Mouse (Mus musculus) CH12.LX (cell line): Measurements from ENCODE around the gene Tmem53. TPM values are rescaled to one million over a fixed set of nuclear protein-coding genes. Genes with fewer than 3 reads are reported as not detected.

Experiments used
- DNase-seq: peaks from one replicate; pipeline ENCODE4 v3.0.0-alpha.2; 2013; ENCODE audit errors: extremely low read depth
- H3K27ac ChIP-seq: 2 replicates; pipeline ENCODE4 v1.5.1; 2012; ENCODE audit warnings: low read depth, mild to moderate bottlenecking, control low read depth, moderate library complexity; ENCODE audit not compliant: insufficient read depth
- H3K27me3 ChIP-seq: replicated peaks from 2 replicates; pipeline ENCODE3; 2012; ENCODE audit warnings: inconsistent platforms
- H3K36me3 ChIP-seq, 2 experiments: replicated peaks in 1 of 2; 2 replicates each; pipeline versions ENCODE3 to v1.6.1; 2012; ENCODE audit warnings: inconsistent platforms in 1 of 2, low read length in 1 of 2, mild to moderate bottlenecking in 1 of 2, mixed read lengths in 1 of 2, moderate library complexity in 1 of 2; ENCODE audit not compliant: control insufficient read depth in 1 of 2, insufficient read depth in 1 of 2
- H3K4me1 ChIP-seq, 2 experiments: 2 replicates each; pipeline ENCODE4 v1.6.1; 2012; ENCODE audit warnings: inconsistent platforms in 1 of 2, moderate library complexity in 1 of 2; ENCODE audit not compliant: insufficient read depth in 2 of 2, control insufficient read depth in 1 of 2
- H3K4me2 ChIP-seq: 2 replicates; pipeline ENCODE4 v1.6.1; 2012; ENCODE audit warnings: low read depth, mild to moderate bottlenecking, control low read depth; ENCODE audit not compliant: poor library complexity, insufficient read depth, severe bottlenecking
- H3K4me3 ChIP-seq, 3 experiments: fragments of 150-350 bp in 1 of 3; sonication (generic) in 1 of 3; replicated peaks in 1 of 3; 2 replicates each; pipeline versions ENCODE3 to v1.5.1; 2011 to 2012; ENCODE audit warnings: low read depth in 2 of 3, low read length in 2 of 3, mild to moderate bottlenecking in 2 of 3, moderate library complexity in 2 of 3, control low read depth in 1 of 3, improper control_type of control experiment in 1 of 3, inconsistent platforms in 1 of 3, mixed read lengths in 1 of 3; ENCODE audit not compliant: poor library complexity in 1 of 3
- H3K79me2 ChIP-seq: replicated peaks from 2 replicates; pipeline ENCODE4 v1.6.1; 2012; ENCODE audit warnings: mild to moderate bottlenecking, moderate library complexity; ENCODE audit not compliant: control insufficient read depth, poor library complexity, insufficient read depth, severe bottlenecking; ENCODE audit errors: extremely low read depth
- H3K9ac ChIP-seq: 2 replicates; pipeline ENCODE4 v1.6.1; 2012; ENCODE audit warnings: low read depth, mild to moderate bottlenecking, control low read depth, moderate library complexity; ENCODE audit not compliant: insufficient read depth
- H3K9me3 ChIP-seq: replicated peaks from 2 replicates; pipeline ENCODE3; 2012; ENCODE audit warnings: low read length, inconsistent platforms, mixed read lengths
- BHLHE40 ChIP-seq: IDR thresholded peaks from 2 replicates; pipeline ENCODE4 v1.6.1; 2011; ENCODE audit warnings: mild to moderate bottlenecking, low read depth, low read length, improper control_type of control experiment
- E2F4 ChIP-seq: IDR thresholded peaks from 2 replicates; pipeline ENCODE4 v1.6.1; 2011; ENCODE audit warnings: low read depth, low read length, improper control_type of control experiment; ENCODE audit not compliant: insufficient replicate concordance
- EP300 ChIP-seq: IDR thresholded peaks from 2 replicates; pipeline ENCODE4 v1.6.1; 2011; ENCODE audit warnings: low read length, improper control_type of control experiment
- ETS1 ChIP-seq: conservative IDR thresholded peaks from 2 replicates; pipeline ENCODE4 v1.6.1; 2012; ENCODE audit warnings: low read depth, mild to moderate bottlenecking, inconsistent platforms, low read length, improper control_type of control experiment, moderate library complexity
- GABPA ChIP-seq: IDR thresholded peaks from 2 replicates; pipeline ENCODE4 v1.6.1; 2012; ENCODE audit warnings: low read depth, low read length, improper control_type of control experiment, inconsistent platforms; ENCODE audit not compliant: insufficient replicate concordance
- IRF4 ChIP-seq: IDR thresholded peaks from 2 replicates; pipeline ENCODE4 v1.6.1; 2014; ENCODE audit warnings: low read depth, mild to moderate bottlenecking, inconsistent platforms, low read length, improper control_type of control experiment
- JUN ChIP-seq: IDR thresholded peaks from 2 replicates; pipeline ENCODE4 v1.6.1; 2011; ENCODE audit warnings: low read depth, mild to moderate bottlenecking, low read length, improper control_type of control experiment, moderate library complexity; ENCODE audit not compliant: insufficient read depth
- JUND ChIP-seq: conservative IDR thresholded peaks from 2 replicates; pipeline ENCODE4 v1.6.1; 2011; ENCODE audit warnings: low read depth, low read length, improper control_type of control experiment
- KAT2A ChIP-seq: IDR thresholded peaks from 2 replicates; pipeline ENCODE4 v1.6.1; 2012; ENCODE audit warnings: low read length, improper control_type of control experiment, inconsistent platforms; ENCODE audit not compliant: insufficient replicate concordance
- MEF2A ChIP-seq: IDR thresholded peaks from 2 replicates; pipeline ENCODE4 v1.6.1; 2014; ENCODE audit warnings: low read depth, mild to moderate bottlenecking, inconsistent platforms, low read length, improper control_type of control experiment, borderline replicate concordance
- NRF1 ChIP-seq: IDR thresholded peaks from 2 replicates; pipeline ENCODE4 v1.6.1; 2014; ENCODE audit warnings: low read depth, mild to moderate bottlenecking, inconsistent platforms, low read length, improper control_type of control experiment, moderate library complexity
- SIN3A ChIP-seq: IDR thresholded peaks from 2 replicates; pipeline ENCODE4 v1.6.1; 2012; ENCODE audit warnings: low read length, improper control_type of control experiment, inconsistent platforms
- SMC3 ChIP-seq: IDR thresholded peaks from 2 replicates; pipeline ENCODE4 v1.6.1; 2011; ENCODE audit warnings: low read depth, low read length, improper control_type of control experiment
- TBP ChIP-seq: conservative IDR thresholded peaks from 2 replicates; pipeline ENCODE4 v1.6.1; 2011; ENCODE audit warnings: low read depth, low read length, improper control_type of control experiment
- TCF12 ChIP-seq: IDR thresholded peaks from 2 replicates; pipeline ENCODE4 v1.6.1; 2014; ENCODE audit warnings: low read depth, mild to moderate bottlenecking, inconsistent platforms, low read length, improper control_type of control experiment
- UBTF ChIP-seq: IDR thresholded peaks from 2 replicates; pipeline ENCODE4 v1.6.1; 2012; ENCODE audit warnings: low read depth, mild to moderate bottlenecking, inconsistent platforms, low read length, improper control_type of control experiment, moderate library complexity
- ZNF384 ChIP-seq: IDR thresholded peaks from 2 replicates; pipeline ENCODE4 v1.6.1; 2012; ENCODE audit warnings: low read depth, low read length, improper control_type of control experiment, inconsistent platforms
- dilution Hi-C: fragments of 300-500 bp; cut with MboI; formaldehyde crosslinking; loops from 2 replicates; pipeline ENCODE4 v1.14.3; 2020; ENCODE audit warnings: low sequenced_read_pairs; ENCODE audit not compliant: extremely low pct_unique_long_range_greater_than_20kb, extremely low pct_ligation_motif_present
- in situ Hi-C: fragments of 300-500 bp; cut with MboI; formaldehyde crosslinking; loops from 3 replicates; pipeline ENCODE4 v1.14.3; 2019; ENCODE audit warnings: low sequenced_read_pairs, low pct_ligation_motif_present, low pct_unique_long_range_greater_than_20kb, mixed read lengths
- polyA plus RNA-seq: library from polyadenylated mRNA; unstranded; fragments of >175 nt; gene quantifications from 2 replicates; pipeline ENCODE4 v1.2.1, GENCODE M21; 2012; ENCODE audit warnings: low read depth; ENCODE audit not compliant: insufficient read length
- total RNA-seq, 2 experiments: library from RNA; depleted of rRNA; stranded (reverse); fragments of 300-350 nt in 1 of 2; fragments of >200 nt in 1 of 2; gene quantifications; 2 replicates each; pipeline ENCODE4 v1.2.3; 2012 to 2014

Tmem53 gene
- total and polyA plus RNA-seq, 3 experiments: 1.1 to 1.4 (median 1.2) TPM

- Histone ChIP-seq H3K27me3 (no peaks in the 10 kb centered on the region), H3K4me3 (peak overlapping the region in 1 of 3 experiments; percentile 11), H3K27ac (peak overlapping the region; percentile 54), H3K36me3 (peaks cover 75 to 100% of the 10 kb centered on the region in 2 experiments), H3K4me1 (peaks cover 11 to 31% of the 10 kb centered on the region in 2 experiments), H3K9ac (no peak overlapping the region), H3K79me2 (no peaks in the 10 kb centered on the region), H3K4me2 (0 out of 2 replicates have a peak overlapping the region, but pooled peaks have one; percentile 7), H3K9me3 (peaks cover 34% of the 10 kb centered on the region)
- TF ChIP-seq EP300 (peak; percentile 91), ZNF384 (no peak), JUND (peak; percentile 85), NRF1 (no peak), TCF12 (peak; percentile 21; the same call in 1 of the 2 replicates), GABPA (no peak), JUN (peak; percentile 72), TBP (no peak), ETS1 (peak; percentile 40; the same call in 1 of the 2 replicates), IRF4 (peak; percentile 91), KAT2A (no peak), SIN3A (peak; percentile 52; the same call in 1 of the 2 replicates), MEF2A (peak; percentile 38), BHLHE40 (peak; percentile 37)
- peak; percentile 82 for DNase-seq
- dilution Hi-C loops: no loop called here
- in situ Hi-C loops: no loop called here
Measured at GRCm38 (mm10) chr4:117278381-117279252, 26.9 kb downstream of the Tmem53 start.

- no peak for DNase-seq
- no peaks in the 10 kb centered on the region for H3K27me3 ChIP-seq
- dilution Hi-C loops (no loop called here), in situ Hi-C loops (no loop called here)
- H3K4me2 ChIP-seq: no peak overlapping the region
- peaks cover 30% of the 10 kb centered on the region for H3K9me3 ChIP-seq
- H3K36me3 ChIP-seq: peaks cover 80 to 100% of the 10 kb centered on the region in 2 experiments
- peaks cover 11 to 31% of the 10 kb centered on the region in 2 experiments for H3K4me1 ChIP-seq
- peak overlapping the region in 1 of 3 experiments; percentile 11 for H3K4me3 ChIP-seq
- H3K79me2 ChIP-seq: no peaks in the 10 kb centered on the region
- no peak overlapping the region for H3K9ac ChIP-seq
- TF ChIP-seq E2F4 (no peak), UBTF (no peak), SMC3 (no peak)
- peak overlapping the region; percentile 53 for H3K27ac ChIP-seq
Measured at GRCm38 (mm10) chr4:117279253-117279642, 27.5 kb downstream of the Tmem53 start.
